Mouse (Mus musculus) heart, adult 2 months (tissue): ENCODE measurements at regions not wholly inside any gene's neighbourhood (a gene's known extent, or its start where the extent isn't known, plus 50 kb on each side); places are given as distances from the start of the nearest gene placed in this dataset.

ENCODE experiments used
- CTCF ChIP-seq: fragments of 200-600 bp; IDR thresholded peaks from 2 replicates; pipeline ENCODE4 v1.8.1; 2022; ENCODE audit warnings: antibody characterized with exemption, mild to moderate bottlenecking, moderate library complexity
- POLR2A ChIP-seq: fragments of 200-500 bp; IDR thresholded peaks from 2 replicates; pipeline ENCODE4 v1.6.1; 2011; ENCODE audit warnings: mild to moderate bottlenecking, low read depth, low read length, control low read depth; ENCODE audit not compliant: insufficient read depth

DNA sequence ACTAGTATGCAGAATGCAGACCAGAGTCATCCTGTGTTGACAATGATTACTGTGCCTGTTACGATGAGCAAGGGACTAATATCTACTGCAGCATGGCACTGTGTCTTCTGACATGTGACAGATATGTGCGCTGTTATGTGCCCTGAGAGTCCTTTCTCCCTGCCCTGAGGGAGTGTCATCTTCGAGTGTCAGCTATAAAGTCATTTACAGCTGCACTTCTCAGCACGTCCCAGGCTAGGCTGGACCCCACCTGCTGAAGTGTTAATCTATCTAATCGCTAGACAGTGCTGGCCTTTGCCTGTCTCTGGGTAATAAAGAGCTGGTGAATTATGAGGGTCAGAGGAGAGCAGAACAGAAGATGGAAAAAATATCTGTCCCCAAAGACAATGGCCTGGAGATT, 337.7 kb downstream of the Prdm2 start:
- TF ChIP-seq POLR2A = no peak
- TF ChIP-seq CTCF = no peak
